Mouse (Mus musculus) liver, embryonic 16.5 days (tissue): Measurements from ENCODE around the gene Gnb4. TPM values are rescaled to one million over a fixed set of nuclear protein-coding genes. Genes with fewer than 3 reads are reported as not detected.

Experiments
- ATAC-seq: fragments of 200-750 bp; cut with Nextera tagmentation; 2 replicates; pipeline ENCODE4 v1.8.0; 2017; ENCODE audit warnings: low read depth, mild to moderate bottlenecking, moderate number of reproducible peaks, moderate library complexity
- H3K27ac ChIP-seq: fragments of 300-500 bp; sonication (generic); 2 replicates; pipeline ENCODE4 v1.5.1; 2014; ENCODE audit warnings: mild to moderate bottlenecking, low read length
- H3K27me3 ChIP-seq: fragments of 300-500 bp; sonication (generic); 2 replicates; pipeline ENCODE4 v1.6.1; 2014; ENCODE audit warnings: low read depth, low read length, mixed read lengths; ENCODE audit not compliant: control insufficient read depth, insufficient read depth
- H3K36me3 ChIP-seq: fragments of 300-500 bp; sonication (generic); 2 replicates; pipeline ENCODE4 v1.6.1; 2014; ENCODE audit warnings: mild to moderate bottlenecking; ENCODE audit not compliant: control insufficient read depth, insufficient read depth
- H3K4me1 ChIP-seq: fragments of 300-500 bp; sonication (generic); 2 replicates; pipeline ENCODE4 v1.6.1; 2014; ENCODE audit warnings: low read depth, low read length, mixed read lengths; ENCODE audit not compliant: control insufficient read depth
- H3K4me2 ChIP-seq: fragments of 300-500 bp; sonication (generic); 2 replicates; pipeline ENCODE4 v1.6.1; 2014; ENCODE audit warnings: low read depth, low read length, mixed read lengths
- H3K4me3 ChIP-seq: fragments of 300-500 bp; sonication (generic); 2 replicates; pipeline ENCODE4 v1.5.1; 2014; ENCODE audit warnings: low read depth, mild to moderate bottlenecking, low read length
- H3K9ac ChIP-seq: fragments of 300-500 bp; sonication (generic); 2 replicates; pipeline ENCODE4 v1.6.1; 2014; ENCODE audit warnings: low read depth, low read length
- H3K9me3 ChIP-seq: fragments of 300-500 bp; sonication (generic); replicated peaks from 2 replicates; pipeline ENCODE4 v1.6.1; 2016; ENCODE audit warnings: low read length; ENCODE audit not compliant: control insufficient read depth
- WGBS: fragments of 180-500 bp; shearing (Covaris S2); extraction: QIAGEN DNeasy Blood & Tissue Kit; methylation state at CpG from one replicate; pipeline ENCODE4 v1.1.7; 2014; ENCODE audit not compliant: insufficient replicate concordance; 5-methylcytosine and 5-hydroxymethylcytosine counted together
- polyA plus RNA-seq: library from polyadenylated mRNA; unstranded; fragments of >200 nt; fragmentation: Nextera tagmentation; extraction: Ambion mirVana; gene quantifications from 2 replicates; pipeline ENCODE4 v1.2.1, GENCODE M21; 2015

Gene Gnb4
- polyA plus RNA-seq, 1 experiment from 2014 or later = 8.4 TPM

DNA sequence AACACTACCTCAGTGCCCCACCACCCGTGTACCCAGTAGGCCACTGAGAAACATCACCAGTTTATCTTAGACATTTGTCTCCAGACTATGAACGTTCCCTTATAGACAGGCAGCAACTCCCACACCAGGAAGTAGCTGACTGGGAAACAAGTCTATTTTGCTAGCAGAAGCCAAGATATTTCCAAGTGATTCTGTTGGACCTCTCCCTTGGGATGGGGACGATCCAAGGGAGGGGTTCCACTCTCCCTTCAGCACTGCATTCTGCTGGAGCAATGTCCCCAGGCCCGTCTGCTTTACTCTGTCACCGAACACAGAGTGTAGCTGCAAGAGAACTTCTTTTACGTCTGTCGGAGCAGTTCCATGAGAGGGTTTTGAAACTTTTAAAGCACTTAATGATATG lies 11.8 kb upstream of the Gnb4 start:
- no peak overlapping the region for H3K27ac ChIP-seq
- H3K4me2 ChIP-seq = no peak overlapping the region
- no peak overlapping the region for H3K9ac ChIP-seq
- 60% methylated on average over 7 of the region's 7 CpGs for WGBS
- ATAC-seq = no peak
- H3K27me3 ChIP-seq = no peaks in the 10 kb centered on the region
- H3K9me3 ChIP-seq = no peaks in the 10 kb centered on the region
- no peaks in the 10 kb centered on the region for H3K36me3 ChIP-seq
- H3K4me3 ChIP-seq = no peak overlapping the region
- H3K4me1 ChIP-seq = no peaks in the 10 kb centered on the region

DNA sequence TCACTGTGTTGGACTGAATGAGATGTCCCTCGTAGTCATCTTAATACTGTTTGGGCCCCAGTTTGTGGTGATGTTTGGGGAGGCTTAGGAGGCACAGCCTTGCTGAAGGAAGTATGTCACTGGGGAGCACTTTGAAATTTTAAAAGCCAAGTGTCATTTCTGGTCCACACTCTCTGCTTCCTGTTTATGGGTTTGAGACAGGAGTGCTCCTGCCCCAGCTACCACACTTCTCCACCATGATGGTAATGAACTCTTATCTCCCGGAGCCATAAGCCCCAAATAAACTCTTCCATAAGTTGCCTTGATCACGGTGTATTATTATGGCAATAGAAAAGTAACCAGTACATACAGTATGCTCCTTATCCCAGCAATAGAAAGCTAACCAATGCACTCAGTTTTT lies 5.7 kb upstream of the Gnb4 start:
- Histone ChIP-seq H3K9me3 (no peaks in the 10 kb centered on the region), H3K4me2 (no peak overlapping the region), H3K4me3 (no peak overlapping the region), H3K4me1 (no peaks in the 10 kb centered on the region), H3K36me3 (no peaks in the 10 kb centered on the region), H3K9ac (no peak overlapping the region), H3K27me3 (no peaks in the 10 kb centered on the region; the same call in 1 of the 2 replicates), H3K27ac (no peak overlapping the region)
- WGBS = 46% methylated on average over 3 of the region's 3 CpGs
- ATAC-seq = no peak

DNA sequence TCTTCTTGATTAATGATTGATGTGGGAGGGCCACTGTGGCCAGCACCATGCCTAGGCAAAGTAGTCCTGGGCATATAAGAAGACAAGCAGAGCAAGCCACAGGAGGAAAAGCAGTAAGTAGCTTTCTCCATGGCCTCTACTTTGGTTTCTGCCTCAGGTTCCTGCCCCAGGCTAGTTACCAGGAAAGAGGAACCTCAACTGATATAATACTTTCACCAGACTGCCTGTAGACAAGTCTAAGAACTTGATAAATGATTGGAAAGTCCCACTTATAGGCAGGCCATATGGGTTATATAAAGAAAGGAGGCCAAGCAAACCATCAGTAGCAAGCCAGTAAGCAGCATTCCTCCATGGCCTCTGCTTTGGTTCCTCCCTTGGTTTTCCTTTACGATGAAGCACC lies 5.3 kb upstream of the Gnb4 start:
- ATAC-seq = no peak
- H3K27me3 ChIP-seq = peaks cover 2% of the 10 kb centered on the region
- no peaks in the 10 kb centered on the region for H3K9me3 ChIP-seq
- no peaks in the 10 kb centered on the region for H3K36me3 ChIP-seq
- H3K4me1 ChIP-seq = no peaks in the 10 kb centered on the region; the same call in 1 of the 2 replicates
- 76% methylated on average over 1 of the region's 1 CpGs for WGBS
- H3K4me3 ChIP-seq = no peak overlapping the region
- H3K27ac ChIP-seq = no peak overlapping the region
- no peak overlapping the region for H3K9ac ChIP-seq
- H3K4me2 ChIP-seq = no peak overlapping the region

DNA sequence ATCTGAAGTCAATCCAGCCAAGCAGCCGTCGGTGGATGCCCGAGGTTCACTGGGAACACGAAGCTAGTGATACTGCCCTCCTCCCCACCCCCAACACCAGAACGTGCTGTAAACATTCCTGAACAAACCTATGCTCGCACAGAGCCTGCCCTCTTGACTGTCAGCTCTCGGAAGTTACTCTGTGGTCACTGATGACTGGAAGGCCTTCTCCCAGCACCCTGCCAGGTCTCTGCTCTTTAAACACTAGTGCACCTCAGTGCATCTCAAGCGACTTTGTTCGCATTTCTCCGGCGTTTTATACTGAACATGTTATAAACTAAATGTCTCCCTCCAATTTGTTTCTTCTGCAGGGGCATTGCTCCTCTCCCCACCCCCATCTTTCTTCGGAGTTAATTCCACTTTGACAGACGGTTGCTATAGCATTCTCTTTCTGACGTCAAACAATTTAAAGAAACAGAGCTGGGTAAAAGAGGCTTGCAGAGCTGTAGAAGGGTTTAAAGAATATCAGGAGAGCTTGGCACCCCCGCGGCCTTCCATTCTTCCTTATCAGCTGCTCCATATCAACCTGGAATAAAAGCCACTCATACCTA lies 763 bp upstream of the Gnb4 start:
- WGBS = 24% methylated on average over 16 of the region's 16 CpGs
- no peaks in the 10 kb centered on the region; the same call in 1 of the 2 replicates for H3K4me1 ChIP-seq
- H3K27ac ChIP-seq = peak overlapping the region; percentile 14
- H3K9ac ChIP-seq = no peak overlapping the region; the same call in 1 of the 2 replicates
- H3K36me3 ChIP-seq = no peaks in the 10 kb centered on the region
- H3K9me3 ChIP-seq = no peaks in the 10 kb centered on the region
- peak overlapping the region; percentile 77 for H3K4me2 ChIP-seq
- peaks cover 5% of the 10 kb centered on the region for H3K27me3 ChIP-seq
- H3K4me3 ChIP-seq = peak overlapping the region; percentile 66
- ATAC-seq = peak; percentile 47

DNA sequence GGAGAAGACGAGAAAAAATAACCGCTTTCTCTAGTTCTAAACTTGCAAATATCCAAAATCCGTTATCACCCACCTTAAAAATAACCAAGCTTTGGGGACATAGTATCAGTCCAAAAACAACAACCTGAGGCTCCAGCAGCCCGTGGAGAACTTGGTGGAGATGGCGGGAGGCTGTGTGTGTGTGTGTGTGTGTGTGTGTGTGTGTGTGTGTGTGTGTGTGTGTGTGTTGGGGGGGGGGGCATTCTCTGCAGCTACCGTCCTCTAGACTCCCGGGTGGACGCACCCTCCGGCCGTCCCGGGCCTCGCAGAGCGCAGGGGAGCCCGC lies 417 bp downstream of the Gnb4 start:
- Histone ChIP-seq H3K27me3 (peaks cover 5% of the 10 kb centered on the region), H3K9ac (peak overlapping the region; percentile 31; the same call in 1 of the 2 replicates), H3K27ac (no peak overlapping the region), H3K4me1 (no peaks in the 10 kb centered on the region; the same call in 1 of the 2 replicates), H3K36me3 (no peaks in the 10 kb centered on the region), H3K4me2 (peak overlapping the region; percentile 77), H3K4me3 (peak overlapping the region; percentile 66), H3K9me3 (no peaks in the 10 kb centered on the region)
- WGBS = 4% methylated on average over 10 of the region's 14 CpGs
- no peak for ATAC-seq

DNA sequence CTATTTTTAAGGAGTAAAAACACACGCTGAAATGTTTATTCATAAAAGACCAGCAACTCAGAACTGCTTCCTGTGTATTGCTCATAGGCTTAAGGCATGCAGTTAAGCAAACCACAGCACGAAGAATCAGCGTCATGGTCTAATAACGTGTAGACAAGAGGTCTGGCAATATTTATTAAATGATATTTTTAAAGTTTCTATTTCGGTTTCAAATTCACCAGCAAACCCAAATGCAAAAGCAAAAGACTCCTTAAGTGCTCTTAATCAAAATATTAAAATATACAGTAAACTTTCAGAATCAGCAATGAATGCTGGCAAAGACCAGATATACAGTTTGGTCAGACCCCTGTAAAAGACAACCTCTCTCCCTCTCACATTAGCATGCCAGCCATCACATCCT lies 1.0 kb downstream of the Gnb4 start:
- Histone ChIP-seq H3K9me3 (no peaks in the 10 kb centered on the region), H3K4me1 (no peaks in the 10 kb centered on the region; the same call in 1 of the 2 replicates), H3K9ac (no peak overlapping the region; the same call in 1 of the 2 replicates), H3K36me3 (no peaks in the 10 kb centered on the region), H3K27ac (no peak overlapping the region), H3K4me3 (peak overlapping the region; percentile 66), H3K27me3 (peaks cover 5% of the 10 kb centered on the region), H3K4me2 (peak overlapping the region; percentile 77)
- WGBS = 41% methylated on average over 5 of the region's 5 CpGs
- ATAC-seq = no peak

DNA sequence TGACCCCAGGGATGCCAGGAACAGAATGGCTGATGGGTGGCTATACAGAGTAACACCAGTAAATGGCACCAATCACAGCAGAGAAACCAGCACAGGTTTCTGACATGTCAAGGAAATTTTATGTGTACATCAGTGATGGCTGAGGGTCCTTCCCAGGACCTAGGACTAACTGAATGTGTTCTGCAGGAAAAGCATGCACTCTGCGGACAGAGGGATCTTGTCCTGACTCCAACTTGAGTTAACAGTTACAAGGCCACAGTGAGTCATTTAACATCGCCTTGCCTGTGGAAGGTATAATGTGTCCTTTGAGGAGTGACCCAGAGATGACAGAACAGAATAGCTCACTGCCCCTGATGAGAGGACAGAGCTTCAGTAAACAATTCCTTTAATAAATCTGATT lies 1.6 kb downstream of the Gnb4 start:
- Histone ChIP-seq H3K4me2 (no peak overlapping the region), H3K9me3 (no peaks in the 10 kb centered on the region), H3K4me3 (no peak overlapping the region), H3K4me1 (no peaks in the 10 kb centered on the region; the same call in 1 of the 2 replicates), H3K27ac (no peak overlapping the region), H3K9ac (no peak overlapping the region), H3K36me3 (no peaks in the 10 kb centered on the region), H3K27me3 (peaks cover 5% of the 10 kb centered on the region)
- 66% methylated on average over 2 of the region's 2 CpGs for WGBS
- no peak for ATAC-seq

DNA sequence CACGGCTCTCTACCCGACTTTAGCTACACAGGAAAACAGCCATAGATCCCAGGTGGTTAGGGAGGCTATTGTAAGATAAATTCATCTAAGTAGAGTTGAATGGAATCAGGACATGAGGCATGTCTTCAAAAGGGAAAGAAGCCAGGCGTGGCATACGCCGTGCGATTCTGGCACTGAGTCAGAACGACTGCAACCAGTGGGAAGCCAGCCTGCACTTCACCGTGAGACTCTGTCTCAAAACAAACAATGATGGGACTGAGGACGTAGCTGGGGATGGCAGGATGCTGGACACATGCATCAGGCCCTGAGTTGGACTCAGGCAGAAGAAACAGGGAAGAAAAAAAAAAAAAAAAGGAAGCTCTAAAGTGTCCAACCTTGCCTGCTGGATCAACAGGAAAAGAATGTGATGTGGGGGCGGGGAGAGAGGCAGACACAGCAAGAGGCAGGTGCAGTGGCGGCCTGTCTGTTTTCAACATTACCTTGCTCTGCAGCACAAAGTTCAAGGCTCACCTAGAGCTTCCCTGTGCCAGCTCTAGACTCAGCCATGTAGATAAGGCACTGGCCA lies 4.7 kb downstream of the Gnb4 start:
- no peak overlapping the region for H3K9ac ChIP-seq
- H3K4me1 ChIP-seq = no peaks in the 10 kb centered on the region; the same call in 1 of the 2 replicates
- no peak overlapping the region for H3K4me2 ChIP-seq
- 65% methylated on average over 11 of the region's 11 CpGs for WGBS
- H3K27me3 ChIP-seq = peaks cover 4% of the 10 kb centered on the region
- no peaks in the 10 kb centered on the region for H3K36me3 ChIP-seq
- ATAC-seq = no peak
- H3K9me3 ChIP-seq = no peaks in the 10 kb centered on the region
- no peak overlapping the region for H3K4me3 ChIP-seq
- no peak overlapping the region for H3K27ac ChIP-seq

DNA sequence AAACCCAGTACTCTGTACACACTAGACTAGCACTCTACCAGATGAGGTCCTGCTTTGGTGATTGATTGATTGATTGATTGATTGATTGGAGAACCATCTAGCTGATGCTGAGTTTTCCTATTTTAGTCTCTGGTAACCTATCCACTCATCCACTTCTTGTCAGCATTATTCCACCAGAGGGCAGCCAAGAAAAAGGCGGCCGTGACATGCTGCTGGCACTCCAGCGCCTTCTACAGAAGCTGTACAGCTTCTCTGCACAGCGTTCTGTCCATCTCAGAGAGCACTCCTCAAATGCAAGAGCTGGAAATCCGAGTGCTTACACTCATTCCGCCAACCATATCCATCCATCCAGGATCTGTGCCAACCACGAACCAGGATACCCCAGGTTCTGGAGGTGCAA lies 5.8 kb downstream of the Gnb4 start:
- H3K4me3 ChIP-seq = no peak overlapping the region
- H3K4me2 ChIP-seq = no peak overlapping the region
- H3K9me3 ChIP-seq = no peaks in the 10 kb centered on the region
- ATAC-seq = no peak
- no peaks in the 10 kb centered on the region; the same call in 1 of the 2 replicates for H3K27me3 ChIP-seq
- H3K36me3 ChIP-seq = no peaks in the 10 kb centered on the region
- H3K4me1 ChIP-seq = no peaks in the 10 kb centered on the region; the same call in 1 of the 2 replicates
- H3K9ac ChIP-seq = no peak overlapping the region
- 28% methylated on average over 7 of the region's 7 CpGs for WGBS
- H3K27ac ChIP-seq = no peak overlapping the region
